8 mouse cellular contexts compared by ENCODE assay signal in genomic region chr11:117790703-117791440, GRCm38 (mm10). TPM values are rescaled to one million over a fixed set of nuclear protein-coding genes. Genes with fewer than 3 reads are reported as not detected.
DNase-seq lines count a peak whose midpoint lies in the region; ATAC-seq and TF ChIP-seq lines count a peak whose summit lies in the region.

No protein-coding gene starts in this region.

- no peaks in the 10 kb centered on the region for H3K27me3 ChIP-seq in spleen, adult 2 months (ENCODE audit: control insufficient read depth, insufficient read depth, low read length)
- H3K27me3 ChIP-seq in erythroblast, embryonic 14.5 days (ENCODE audit: control insufficient read depth): no peaks in the 10 kb centered on the region
- no peaks in the 10 kb centered on the region for H3K27me3 ChIP-seq in myocyte (ENCODE audit: control insufficient read depth, insufficient read depth, insufficient read length)

- peak in 1 of 2 experiments; percentile 54 for DNase-seq in spleen, adult 2 months (ENCODE audit: low read depth in 1 of 2, low spot score in 2 of 2)
- no peak for DNase-seq in spleen, adult 12 weeks (ENCODE audit: low spot score)
- peak; percentile 65 to 82 for DNase-seq in kidney, postnatal 4 days
- no peak for DNase-seq in right cerebral cortex, postnatal 10 days (ENCODE audit: low spot score in 2 of 2)
- DNase-seq in adrenal gland, adult 8-10 months: no peak

- 70% methylated on average over 23 of the region's 23 CpGs for WGBS in spleen, adult 2 months

- no peak overlapping the region for H3ac ChIP-seq in myocyte (ENCODE audit: control insufficient read depth, insufficient read length)

- ATAC-seq in megakaryocyte progenitor cell, adult 5-6 weeks (replicated peaks; ENCODE audit: poor library complexity): no peak

- H3K4me3 ChIP-seq in spleen, adult 2 months (ENCODE audit: extremely low read depth, insufficient read depth, insufficient read length): no peak overlapping the region
- peak overlapping the region; percentile 61 for H3K4me3 ChIP-seq in erythroblast, embryonic 14.5 days (replicated peaks)
- no peak overlapping the region for H3K4me3 ChIP-seq in myocyte

- TF ChIP-seq CTCF in spleen, adult 2 months (IDR thresholded peaks at IDR 0.05; ENCODE audit: extremely low read depth, insufficient read depth, insufficient read length, insufficient replicate concordance): 0 out of 2 replicates have a peak, but pooled peaks have one; percentile 9

- peak overlapping the region; percentile 22 for H3K4me2 ChIP-seq in myocyte (ENCODE audit: low read depth)

- 0 out of 2 replicates have a peak overlapping the region, but pooled peaks have one; percentile 23 for H3K27ac ChIP-seq in spleen, adult 2 months (ENCODE audit: insufficient read depth, low read length)

- TF ChIP-seq POLR2A in spleen, adult 2 months (IDR thresholded peaks at IDR 0.05; ENCODE audit: low read depth, low read length): no peak
- TF ChIP-seq POLR2A in myocyte (IDR thresholded peaks at IDR 0.05; ENCODE audit: insufficient read length, low read depth): no peak

- H3K9me3 ChIP-seq in erythroblast, embryonic 14.5 days (ENCODE audit: control insufficient read depth, low read length): no peaks in the 10 kb centered on the region

- no peaks in the 10 kb centered on the region for H3K36me3 ChIP-seq in spleen, adult 2 months (ENCODE audit: control insufficient read depth, insufficient read depth, low read length)
- H3K36me3 ChIP-seq in erythroblast, embryonic 14.5 days (ENCODE audit: control insufficient read depth): peaks cover 87% of the 10 kb centered on the region
- H3K36me3 ChIP-seq in myocyte (ENCODE audit: control insufficient read depth, insufficient read depth): no peaks in the 10 kb centered on the region

- peaks cover 15% of the 10 kb centered on the region; the same call in 1 of the 2 replicates for H3K4me1 ChIP-seq in spleen, adult 2 months (ENCODE audit: control insufficient read depth, insufficient read depth, insufficient read length)
- peaks cover 79% of the 10 kb centered on the region for H3K4me1 ChIP-seq in erythroblast, embryonic 14.5 days (ENCODE audit: control insufficient read depth)

- H3K79me2 ChIP-seq in myocyte (ENCODE audit: control insufficient read depth, insufficient read depth): no peaks in the 10 kb centered on the region

TF ChIP-seq in myocyte, 11 proteins besides CTCF, POLR2A, EP300 and RAD21:
- TF ChIP-seq POLR2AphosphoS2 (IDR thresholded peaks at IDR 0.05; ENCODE audit: insufficient read length, low read depth): no peak
- TF ChIP-seq MAX (IDR thresholded peaks at IDR 0.05; ENCODE audit: low read depth): no peak
- no peak for TF ChIP-seq CEBPB (IDR thresholded peaks at IDR 0.05; ENCODE audit: insufficient read depth, poor library complexity, severe bottlenecking)
- no peak for TF ChIP-seq SRF (IDR thresholded peaks at IDR 0.05; ENCODE audit: control insufficient read depth, insufficient read length, low read depth)
- no peak for TF ChIP-seq TCF3 (IDR thresholded peaks at IDR 0.05; ENCODE audit: insufficient read length, low read depth)
- TF ChIP-seq MYOD1 (IDR thresholded peaks at IDR 0.05; ENCODE audit: control insufficient read depth in 1 of 3, insufficient read length in 2 of 3, low read depth in 2 of 3): no peak
- TF ChIP-seq TCF12 (IDR thresholded peaks at IDR 0.05; ENCODE audit: insufficient read depth, poor library complexity, severe bottlenecking): no peak
- TF ChIP-seq E2F4 (IDR thresholded peaks at IDR 0.05; ENCODE audit: insufficient read depth): no peak
- TF ChIP-seq MYOG (IDR thresholded peaks at IDR 0.05; ENCODE audit: control insufficient read depth in 1 of 3, insufficient read depth in 1 of 3, insufficient read length in 2 of 3, low read depth in 2 of 3): no peak
- no peak for TF ChIP-seq USF1 (IDR thresholded peaks at IDR 0.05; ENCODE audit: low read depth)
- TF ChIP-seq REST (IDR thresholded peaks at IDR 0.05; ENCODE audit: insufficient read depth, insufficient read length): no peak
TF ChIP-seq in myocyte: peak in this region for 0.

RNA-seq across cellular contexts. Expression of gene 6030468B19Rik, which starts 6.6 kb away (rescaled TPM):
- polyA plus RNA-seq in spleen, adult 2 months (2012; rRNA removed): 7.6 and 7.9 TPM in 2 replicates
- polyA plus RNA-seq in erythroblast, embryonic 14.5 days (2012): 202 and 213 TPM in 2 replicates
- polyA plus RNA-seq in myocyte (2012; fragmentation: generic; extraction: Trizol): not detected
- total RNA-seq in megakaryocyte progenitor cell, adult 5-6 weeks (2015): 0.37 and 0.76 TPM in 2 replicates
- not detected in 2 replicates for total RNA-seq in megakaryocyte progenitor cell, adult 5-6 weeks (2017)
- total RNA-seq in adrenal gland, adult 8-10 months (2022): not detected

RNA-seq across cellular contexts. Expression of gene Tmc6, which starts 8.9 kb away (rescaled TPM):
- polyA plus RNA-seq in spleen, adult 2 months (2012; rRNA removed): 119 and 136 TPM in 2 replicates
- 61.5 and 62.4 TPM in 2 replicates for polyA plus RNA-seq in erythroblast, embryonic 14.5 days (2012)
- polyA plus RNA-seq in myocyte (2012; fragmentation: generic; extraction: Trizol): 51.9 TPM
- 34.0 and 50.6 TPM in 2 replicates for total RNA-seq in megakaryocyte progenitor cell, adult 5-6 weeks (2015)
- 8.6 and 13.1 TPM in 2 replicates for total RNA-seq in megakaryocyte progenitor cell, adult 5-6 weeks (2017)
- 10 to 100 TPM; 28.2 to 50.0 (median 40.7) TPM for total RNA-seq in adrenal gland, adult 8-10 months (2022)

RNA-seq across cellular contexts. Expression of gene Tmc8, which starts 9.0 kb away (rescaled TPM):
- 90.1 and 127 TPM in 2 replicates for polyA plus RNA-seq in spleen, adult 2 months (2012; rRNA removed)
- 39.5 and 54.7 TPM in 2 replicates for polyA plus RNA-seq in erythroblast, embryonic 14.5 days (2012)
- 0.19 TPM for polyA plus RNA-seq in myocyte (2012; fragmentation: generic; extraction: Trizol)
- total RNA-seq in megakaryocyte progenitor cell, adult 5-6 weeks (2015): 2.1 and 3.1 TPM in 2 replicates
- 2.0 and 2.1 TPM in 2 replicates for total RNA-seq in megakaryocyte progenitor cell, adult 5-6 weeks (2017)
- total RNA-seq in adrenal gland, adult 8-10 months (2022): 1 to 10 TPM; 1.5 to 3.3 (median 3.0) TPM

RNA-seq across cellular contexts. Expression of gene Gm20708, which starts 18.6 kb away (rescaled TPM):
- polyA plus RNA-seq in spleen, adult 2 months (2012; rRNA removed): 0.25 TPM in 1 of 2 replicates, not detected in the other
- polyA plus RNA-seq in erythroblast, embryonic 14.5 days (2012): 0.16 TPM in 2 replicates
- 0.35 TPM for polyA plus RNA-seq in myocyte (2012; fragmentation: generic; extraction: Trizol)
- total RNA-seq in megakaryocyte progenitor cell, adult 5-6 weeks (2015): 2.2 and 2.5 TPM in 2 replicates
- 0.92 TPM in 1 of 2 replicates, not detected in the other for total RNA-seq in megakaryocyte progenitor cell, adult 5-6 weeks (2017)
- 1 to 10 TPM in 2 of 4 experiments, under 1 TPM in 2; 0.59 to 3.4 (median 1.3) TPM for total RNA-seq in adrenal gland, adult 8-10 months (2022)

RNA-seq across cellular contexts. Expression of gene Syngr2, which starts 18.6 kb away (rescaled TPM):
- polyA plus RNA-seq in spleen, adult 2 months (2012; rRNA removed): 188 and 245 TPM in 2 replicates
- polyA plus RNA-seq in erythroblast, embryonic 14.5 days (2012): 7.2 and 10.2 TPM in 2 replicates
- 109 TPM for polyA plus RNA-seq in myocyte (2012; fragmentation: generic; extraction: Trizol)
- total RNA-seq in megakaryocyte progenitor cell, adult 5-6 weeks (2015): 223 and 243 TPM in 2 replicates
- 154 and 164 TPM in 2 replicates for total RNA-seq in megakaryocyte progenitor cell, adult 5-6 weeks (2017)
- 100 to 1,000 TPM in 2 of 4 experiments, 10 to 100 TPM in 2; 86.0 to 110 (median 103) TPM for total RNA-seq in adrenal gland, adult 8-10 months (2022)

Comparison
In these comparisons a context has a peak if more than half of its experiments do, and no peak if none do; other contexts are left out.
1. DNase-seq: peak in kidney, postnatal 4 days (2 of 2); none in spleen, adult 12 weeks (single experiment), right cerebral cortex, postnatal 10 days (0 of 2) and adrenal gland, adult 8-10 months (single experiment).
2. RNA of gene 6030468B19Rik, which starts 6.6 kb away (polyA plus RNA-seq): 202 to 213 TPM in erythroblast, embryonic 14.5 days; 7.6 to 7.9 TPM in spleen, adult 2 months and not detected in myocyte (single experiment); every median in the first group is over 10 times any median in the second.
3. RNA of gene Tmc8, which starts 9.0 kb away (polyA plus RNA-seq): 90.1 to 127 TPM in spleen, adult 2 months and 39.5 to 54.7 TPM in erythroblast, embryonic 14.5 days; 0.19 TPM in myocyte (single experiment); every median in the first group is over 10 times any median in the second.